Mouse (Mus musculus) heart, adult 11 months (tissue): ENCODE measurements around the gene Pspn.

Experiments used
- DNase-seq: peaks from one replicate; pipeline ENCODE4 v3.0.0; 2022

Pspn gene

DNA sequence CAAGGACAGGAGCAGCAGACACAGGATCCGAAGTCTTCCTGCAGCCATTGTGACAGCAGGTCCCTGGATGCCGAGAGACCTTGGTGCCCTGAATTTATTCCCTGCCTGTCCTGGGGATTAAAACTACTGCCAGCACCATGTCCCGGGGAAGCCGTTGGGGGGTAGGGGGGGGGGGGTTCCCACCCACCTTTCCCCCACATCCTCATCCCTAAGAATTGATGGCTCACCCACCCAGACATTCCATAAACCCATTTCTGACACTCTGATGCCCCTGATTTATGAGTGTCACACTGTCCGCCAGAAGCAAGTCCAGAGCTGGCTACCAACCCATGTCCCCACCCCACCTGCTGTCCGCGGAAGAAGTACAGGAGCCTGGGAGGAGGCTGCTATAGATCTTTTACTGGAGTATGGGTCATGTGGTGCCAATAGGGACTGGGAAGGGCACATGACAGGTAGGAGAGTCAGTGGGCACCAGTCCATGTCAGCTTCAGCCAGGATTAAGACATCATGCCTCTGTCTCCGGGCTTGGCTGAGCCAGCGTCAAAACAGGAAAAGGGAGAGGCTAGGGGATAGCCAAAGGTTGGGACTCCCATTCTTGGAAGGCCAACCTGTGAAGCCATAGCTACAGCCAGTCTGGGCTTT, at the start of gene Pspn:
Gene Pspn, minus strand, starts transcription at position 51 of the 642 bp plus-strand sequence.
- peak; percentile 90 for DNase-seq

DNA sequence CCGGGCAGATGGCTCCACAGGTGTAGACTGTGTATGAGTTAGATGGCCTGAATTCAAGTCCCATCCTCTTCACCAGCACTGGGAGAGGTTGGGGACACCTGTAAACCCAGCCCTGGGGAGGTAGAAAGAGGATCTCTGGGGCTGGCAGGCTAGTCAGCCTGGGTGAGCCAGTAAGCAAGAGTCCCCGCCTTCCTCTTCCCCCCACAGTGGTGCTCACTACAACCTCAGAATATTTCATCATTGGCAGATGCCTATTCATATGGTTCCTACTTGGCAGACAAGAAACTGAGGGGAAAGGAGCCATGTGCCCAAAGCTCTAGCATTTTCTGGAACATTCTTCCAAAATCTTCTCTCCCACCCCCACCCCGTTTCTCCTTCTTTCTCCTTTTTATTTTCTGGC, 49.0 kb upstream of the Pspn start:
- DNase-seq: no peak

DNA sequence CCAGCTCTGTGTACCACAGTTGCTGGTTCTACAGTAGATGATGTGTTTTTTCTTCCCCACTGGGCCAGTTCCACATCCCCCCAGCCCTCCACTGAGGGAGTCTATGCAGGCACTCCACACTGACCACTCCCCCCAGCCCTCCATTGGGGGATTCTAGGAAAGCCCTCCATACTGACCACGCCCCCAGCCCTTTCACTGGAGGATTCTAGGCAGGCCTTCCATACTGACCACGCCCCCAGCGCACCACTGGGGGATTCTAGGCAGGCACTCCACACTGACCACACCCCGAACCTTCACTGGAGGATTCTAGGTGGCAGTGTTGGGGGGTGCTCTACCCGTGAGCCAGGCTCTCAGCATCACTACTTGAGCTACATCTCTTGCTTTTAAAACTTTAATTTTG, 47.6 kb upstream of the Pspn start:
- DNase-seq: no peak

DNA sequence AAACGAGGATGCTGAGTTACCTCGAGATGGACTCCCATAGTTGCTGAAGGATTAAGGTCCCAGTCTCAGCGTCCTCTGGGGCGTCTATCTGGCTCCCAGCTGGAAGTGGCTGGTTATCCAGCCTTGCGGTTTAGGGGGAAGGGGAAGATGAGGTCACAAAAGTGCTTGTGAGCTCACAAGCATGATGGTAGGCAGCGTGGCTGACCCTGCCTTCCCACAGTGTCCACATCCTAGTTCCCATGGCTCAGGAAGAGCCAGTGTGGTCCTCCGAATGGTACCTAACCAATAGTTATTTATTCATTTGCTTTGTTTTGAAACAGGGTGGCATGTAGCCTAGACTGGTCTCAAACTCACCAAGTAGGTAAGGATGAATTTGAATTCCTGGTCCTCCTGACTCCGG, 41.7 kb upstream of the Pspn start, which contains the start of gene Slc25a41:
Gene Slc25a41, minus strand, starts transcription at position 101 of the 400 bp plus-strand sequence.
- no peak for DNase-seq

DNA sequence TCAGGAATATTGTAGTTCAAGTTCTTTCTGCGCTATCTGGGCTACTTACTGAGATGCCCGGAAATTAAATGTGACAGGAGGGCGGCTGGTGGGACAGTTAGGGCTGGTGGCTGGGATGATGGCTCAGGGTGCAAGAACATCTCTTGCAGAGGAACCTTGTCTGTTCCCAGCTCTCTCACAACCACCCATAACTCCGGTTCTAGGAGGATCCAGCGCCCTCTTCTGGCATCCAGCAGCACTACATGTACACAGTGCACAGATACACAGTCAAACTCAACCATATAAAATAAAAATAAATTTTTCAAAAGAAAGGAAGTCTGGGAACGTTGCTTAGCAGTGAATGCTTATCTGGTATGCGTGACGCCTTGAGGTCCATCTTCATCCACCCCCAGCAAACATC, 39.2 kb upstream of the Pspn start:
- DNase-seq: no peak

DNA sequence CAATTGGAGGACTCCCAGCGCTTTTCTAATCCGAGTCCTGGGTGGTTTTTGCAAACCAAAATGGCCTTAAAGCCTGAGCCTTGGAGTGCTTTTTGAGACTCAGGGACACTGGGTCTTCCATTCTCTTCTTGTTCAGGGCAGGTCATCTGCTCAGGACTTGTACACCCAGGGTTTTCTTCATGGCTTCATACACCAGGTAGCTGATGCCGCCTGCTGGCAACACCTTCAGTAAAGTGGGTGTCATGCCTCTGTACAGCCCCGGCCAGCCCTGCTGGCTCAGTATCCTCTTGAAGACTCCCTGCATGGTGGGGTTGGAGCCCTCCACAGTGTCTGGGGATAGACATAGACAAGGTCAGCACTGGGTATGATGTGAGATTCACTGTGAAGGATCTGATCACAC, 33.0 kb upstream of the Pspn start:
- DNase-seq: no peak

DNA sequence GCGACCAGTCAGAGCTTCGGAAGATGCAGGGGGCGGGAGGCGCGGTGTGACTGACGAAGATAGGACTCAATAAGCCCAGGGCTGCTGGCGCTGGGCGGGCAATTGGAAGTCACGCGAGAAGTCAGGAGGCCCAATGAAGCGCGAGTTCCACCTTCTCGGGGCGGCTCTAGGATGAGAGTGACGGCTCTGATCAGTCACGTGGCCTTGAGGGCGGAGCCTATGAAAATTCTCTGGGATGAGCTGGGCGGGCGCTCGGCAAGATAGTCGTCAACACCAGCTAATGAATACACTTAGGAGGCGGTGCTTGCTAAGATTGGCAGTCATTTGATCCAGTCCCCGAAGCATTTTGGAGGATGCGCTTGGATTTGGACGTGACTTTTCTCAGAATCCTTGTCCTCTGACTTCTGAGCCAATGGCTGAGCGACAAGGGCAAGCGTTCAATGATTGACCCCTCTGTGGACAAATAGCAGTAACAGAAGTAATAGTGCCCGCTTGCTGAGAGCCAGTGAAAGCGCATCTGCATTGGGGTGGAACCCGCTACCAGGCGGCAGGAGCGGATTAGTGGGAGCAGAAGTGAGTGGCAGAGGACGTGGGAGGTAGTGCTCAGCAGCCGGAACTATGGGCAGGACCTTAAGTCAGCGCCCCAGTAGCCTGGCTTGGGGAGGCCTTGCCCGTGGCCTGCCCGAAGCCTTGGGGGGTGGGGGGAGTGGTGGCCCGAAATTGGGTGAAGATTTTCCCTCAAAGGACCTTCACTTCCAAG, 32.0 kb upstream of the Pspn start:
- peak; percentile 100 for DNase-seq

DNA sequence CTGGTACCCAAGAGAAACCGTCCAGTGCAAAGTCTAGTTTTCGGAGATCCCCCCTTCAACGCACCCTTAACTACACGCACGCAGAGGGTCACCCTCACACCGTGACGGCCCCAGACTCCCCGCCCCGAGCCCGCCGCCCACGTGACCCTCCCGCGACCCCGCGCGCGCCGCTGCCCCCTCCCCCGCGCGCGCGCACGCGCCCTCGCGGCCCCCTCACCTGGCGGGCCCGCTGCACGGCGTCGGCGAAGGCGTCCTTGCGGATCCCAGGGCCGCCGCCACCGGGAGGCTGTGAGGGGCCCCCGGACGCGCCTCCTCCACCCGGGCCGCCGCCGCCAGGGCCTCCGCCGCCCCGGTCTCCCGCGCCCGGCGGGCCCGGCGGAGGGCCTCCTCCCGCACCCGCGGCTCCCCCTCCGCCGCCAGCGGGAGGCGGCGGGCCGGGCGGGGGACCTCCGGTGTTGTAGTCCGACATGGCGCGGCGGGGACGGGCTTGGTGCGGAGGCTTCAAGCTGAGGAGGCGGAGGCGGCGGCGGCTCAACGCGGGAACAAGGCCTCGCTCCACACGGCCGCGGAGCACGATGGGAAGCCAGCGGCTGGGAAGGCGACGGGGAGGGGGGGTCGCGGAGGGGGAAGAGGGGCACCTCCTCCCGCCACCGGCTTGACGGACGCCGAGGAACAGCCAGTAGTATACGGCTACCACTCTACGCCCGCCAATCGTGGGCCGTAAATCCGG, 31.3 kb upstream of the Pspn start, which contains the start of gene Khsrp:
Gene Khsrp, minus strand, starts transcription at position 592 of the 730 bp plus-strand sequence.
- DNase-seq: peak; percentile 96

DNA sequence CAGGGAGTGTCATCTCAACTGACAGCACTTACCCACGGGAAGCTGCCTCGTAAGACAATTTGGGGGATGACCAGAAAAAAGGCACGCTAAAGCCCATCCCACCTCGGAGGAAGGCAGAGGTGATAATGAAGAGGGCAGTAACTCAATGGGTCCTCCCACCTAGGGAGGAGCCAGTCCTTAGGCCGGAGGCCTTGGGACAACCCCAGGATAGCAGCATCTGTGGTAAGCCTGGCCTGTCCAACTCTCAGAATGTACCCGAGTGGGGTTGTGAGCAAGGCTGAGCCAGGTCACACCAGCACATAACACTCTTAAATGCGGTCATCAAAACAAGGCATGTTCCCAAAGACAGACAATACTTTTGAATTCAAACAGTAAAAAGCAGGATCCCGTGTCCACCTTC, 29.9 kb upstream of the Pspn start:
- DNase-seq: peak; percentile 94

DNA sequence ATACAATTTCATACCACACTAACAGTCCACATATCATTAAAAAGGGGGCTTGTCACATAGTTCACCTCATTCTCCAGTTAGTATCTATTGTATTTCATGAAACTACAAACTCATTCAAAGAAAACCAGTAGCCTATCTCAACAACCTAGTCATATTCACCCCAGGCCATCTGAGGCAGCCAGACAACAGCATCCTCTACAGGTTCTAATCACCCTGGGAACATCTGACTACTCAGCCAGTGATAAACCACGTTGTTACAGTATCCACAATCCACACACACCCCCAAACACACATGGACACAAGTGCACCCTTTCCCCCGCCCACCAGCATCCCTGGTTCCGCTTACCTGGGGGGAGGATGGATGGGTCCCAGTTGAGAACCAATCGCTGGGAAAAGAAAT, 27.7 kb upstream of the Pspn start:
- DNase-seq: no peak

DNA sequence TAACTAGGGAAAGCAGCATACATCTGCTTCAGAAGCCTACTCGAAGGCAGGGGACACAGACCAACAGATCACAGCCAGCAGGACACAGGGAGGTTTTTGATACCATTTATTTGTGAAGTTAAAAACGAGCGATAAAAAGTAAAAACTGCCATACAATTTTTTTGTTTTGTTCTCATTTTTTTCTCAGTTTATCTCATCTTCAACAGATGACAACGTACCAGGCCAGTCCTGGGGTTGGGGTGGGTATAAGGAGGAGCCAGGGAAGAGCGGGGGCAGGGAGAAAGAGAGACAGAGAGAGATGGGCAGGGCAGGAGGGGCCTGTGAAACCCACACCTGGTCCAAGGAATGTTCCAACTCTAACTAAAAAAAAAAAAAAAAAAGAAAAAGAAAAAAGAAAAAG, 21.1 kb upstream of the Pspn start:
- DNase-seq: no peak

DNA sequence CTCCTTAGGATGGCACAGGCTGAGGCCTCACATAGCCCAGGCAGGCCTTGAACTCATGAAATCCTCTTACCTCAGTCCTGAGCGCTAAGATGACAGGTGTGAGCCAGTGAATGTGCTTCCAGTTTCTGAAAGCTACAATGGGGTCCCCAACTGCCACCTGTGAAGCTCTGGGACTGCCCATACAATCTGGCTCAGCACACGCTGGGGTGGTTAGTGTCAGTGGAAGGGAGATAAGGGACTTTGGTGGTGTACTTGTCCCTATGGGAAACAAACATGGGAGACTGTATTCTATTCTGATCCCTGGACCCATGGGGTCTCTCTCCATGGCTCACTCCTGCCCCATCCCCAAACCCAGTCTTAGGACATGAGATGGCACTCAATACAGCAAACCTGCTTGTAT, 19.9 kb upstream of the Pspn start:
- no peak for DNase-seq

DNA sequence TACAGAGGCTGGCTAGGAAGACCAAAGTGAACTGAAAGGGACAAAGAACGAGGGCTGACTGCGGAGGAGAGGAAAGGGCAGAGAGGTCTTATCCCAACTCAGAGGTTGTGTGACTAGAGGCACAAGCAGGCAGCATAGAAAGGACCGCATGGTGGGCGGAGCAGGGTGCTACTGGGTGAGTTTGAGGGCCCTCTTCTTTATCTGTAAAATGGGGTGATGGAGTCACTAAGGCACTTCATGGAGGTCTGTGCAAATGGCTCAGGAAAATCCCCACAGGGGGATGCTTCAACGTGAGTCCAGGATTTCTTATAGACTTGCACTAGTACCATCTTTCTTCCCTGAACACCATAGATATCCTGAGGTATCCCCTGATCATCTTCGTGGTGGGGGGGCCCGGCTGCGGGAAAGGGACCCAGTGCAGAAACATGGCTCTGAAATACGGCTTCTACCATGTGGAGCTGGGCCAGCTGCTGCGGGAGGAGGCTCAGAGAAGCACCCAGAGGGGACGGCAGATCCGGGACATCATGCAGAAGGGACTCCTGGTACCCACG, 12.5 kb upstream of the Pspn start:
- peak; percentile 93 for DNase-seq

DNA sequence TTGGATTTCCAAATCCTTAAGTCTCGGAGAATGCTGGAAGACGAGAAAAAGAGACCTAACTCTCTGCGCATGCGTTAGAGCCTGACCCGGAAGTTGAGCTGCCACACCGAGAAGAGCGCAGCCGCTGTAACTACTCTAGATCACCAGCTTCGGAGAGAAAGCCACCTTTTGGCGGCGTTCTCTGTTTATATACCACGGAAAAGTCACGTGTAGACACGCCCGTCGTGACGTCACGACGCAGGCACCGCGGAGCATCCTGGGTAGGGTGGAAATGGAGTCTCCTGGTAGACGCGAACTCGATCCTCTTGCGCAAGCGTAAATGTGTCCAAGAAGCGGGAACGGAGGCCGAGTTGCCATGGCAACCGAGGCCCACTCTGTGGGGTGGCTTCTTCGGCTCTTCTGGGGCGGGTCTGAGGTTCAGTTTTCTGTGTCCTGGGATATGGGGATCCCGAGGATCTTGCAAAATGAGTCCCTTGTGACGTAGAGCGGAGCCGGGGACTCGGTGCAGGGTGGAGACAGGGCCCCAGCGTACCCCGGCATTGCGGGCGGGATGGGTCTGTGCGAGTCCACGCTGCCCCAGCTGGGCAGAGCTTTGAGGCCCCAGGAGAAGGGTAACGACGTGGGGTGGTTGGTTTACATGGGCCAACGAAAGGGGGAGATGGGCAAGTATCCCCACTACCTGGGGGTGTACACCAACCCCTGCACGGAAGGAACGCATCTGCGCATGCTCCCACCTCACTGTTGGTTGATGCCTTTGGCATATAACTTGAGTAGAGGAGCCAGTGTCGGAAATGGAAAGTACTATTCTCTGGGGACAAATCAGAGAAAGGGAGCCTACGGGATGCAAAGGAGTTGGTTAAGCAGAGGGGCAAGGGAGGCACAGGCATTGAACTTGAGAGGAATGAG, 11.7 kb upstream of the Pspn start, which contains the start of the genes Gtf2f1 and Gm17949:
Gene Gtf2f1, minus strand, starts transcription at position 53 of the 906 bp plus-strand sequence.
Gene Gm17949, plus strand, starts transcription at position 234 of the 906 bp plus-strand sequence.
- peak; percentile 100 for DNase-seq

DNA sequence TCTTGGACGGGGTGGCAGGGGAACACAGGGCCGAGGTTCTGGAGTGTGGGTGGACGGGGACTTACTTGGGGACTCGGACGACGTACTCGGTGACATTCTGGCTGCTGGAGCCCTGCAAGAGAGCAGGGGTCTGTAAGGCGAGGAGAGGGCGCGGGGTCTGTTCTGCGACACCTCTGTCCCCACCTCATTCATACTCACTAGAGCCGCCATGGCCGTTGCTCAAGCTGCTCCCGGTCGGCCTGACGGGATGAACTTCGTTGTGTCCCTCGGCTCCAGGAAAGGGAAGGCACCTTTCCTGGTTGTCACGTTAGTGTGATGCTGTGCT, 11.1 kb upstream of the Pspn start:
- DNase-seq: no peak

DNA sequence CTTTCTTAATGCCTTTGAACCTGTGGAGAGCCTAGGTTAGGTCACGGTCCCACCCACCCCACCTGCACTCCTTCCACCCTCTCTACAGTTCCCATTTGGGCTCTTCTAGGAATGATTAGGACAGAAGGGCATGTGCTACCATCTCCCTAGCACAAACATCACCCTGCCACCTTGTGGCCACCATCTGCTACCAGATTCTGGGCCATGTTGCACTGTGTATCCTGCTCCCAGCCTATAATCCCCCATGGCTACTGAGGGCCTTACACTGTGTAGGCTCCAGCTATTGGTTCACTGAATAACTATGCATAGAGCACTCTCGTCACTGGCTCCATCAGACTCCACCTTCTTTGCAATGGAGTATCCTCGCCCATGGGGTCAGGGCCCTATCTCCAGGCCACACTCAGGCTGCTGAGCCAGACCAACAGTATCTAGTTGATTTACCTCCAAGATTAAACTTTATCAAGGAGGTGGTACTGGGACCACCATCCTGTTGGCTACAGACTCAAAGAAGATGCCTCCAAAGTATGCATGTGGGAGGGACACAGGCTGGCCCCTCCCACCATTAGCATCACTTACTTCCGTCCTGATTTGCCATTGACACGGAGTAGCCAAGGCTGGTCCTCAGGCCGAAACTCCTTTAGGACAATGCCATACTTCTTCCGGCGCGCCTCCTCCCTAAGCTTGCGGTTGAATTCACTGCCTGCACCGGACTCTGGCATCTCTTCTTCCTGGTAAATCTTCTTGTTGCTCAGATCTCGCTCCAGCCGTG, 7.5 kb upstream of the Pspn start:
- DNase-seq: no peak

DNA sequence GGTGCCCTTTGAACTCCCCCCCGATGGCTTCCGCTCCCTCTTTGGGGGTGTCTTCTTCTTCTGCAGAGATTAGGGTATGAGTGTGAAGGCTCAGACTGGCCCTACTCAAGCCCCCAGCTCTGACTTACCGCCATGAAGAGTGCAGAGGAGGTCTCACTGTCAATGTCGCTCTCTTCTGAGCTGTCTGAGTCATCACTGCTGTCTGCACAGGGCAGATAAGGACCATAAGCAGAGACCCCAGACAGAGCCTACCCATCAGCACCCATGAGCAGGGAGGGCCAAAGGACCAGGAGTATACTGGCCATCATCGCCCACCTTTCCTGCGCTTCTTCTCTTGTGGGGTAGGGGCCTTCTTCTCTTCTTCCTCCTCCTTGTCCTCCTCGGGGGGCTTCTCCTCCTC, 4.2 kb upstream of the Pspn start:
- no peak for DNase-seq

DNA sequence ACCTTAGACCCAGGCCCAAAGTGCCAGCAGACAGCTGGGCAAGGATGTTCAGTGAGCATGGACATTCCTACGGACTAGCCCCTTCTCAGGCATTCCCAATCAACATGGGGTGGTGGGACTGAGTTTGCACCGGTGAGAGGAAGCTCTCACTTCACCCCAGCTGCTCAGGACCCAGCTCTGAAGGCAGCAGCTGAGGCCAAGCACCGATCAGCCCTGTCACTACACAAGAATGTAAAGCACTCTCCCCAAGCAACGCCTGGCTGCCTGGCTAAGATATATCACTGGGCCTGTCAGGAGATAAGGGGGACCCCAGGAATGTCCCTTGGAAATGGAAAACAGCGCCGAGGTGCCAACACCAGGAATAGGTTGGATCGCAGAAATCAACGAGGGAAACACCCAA, 1.4 kb upstream of the Pspn start:
- no peak for DNase-seq

DNA sequence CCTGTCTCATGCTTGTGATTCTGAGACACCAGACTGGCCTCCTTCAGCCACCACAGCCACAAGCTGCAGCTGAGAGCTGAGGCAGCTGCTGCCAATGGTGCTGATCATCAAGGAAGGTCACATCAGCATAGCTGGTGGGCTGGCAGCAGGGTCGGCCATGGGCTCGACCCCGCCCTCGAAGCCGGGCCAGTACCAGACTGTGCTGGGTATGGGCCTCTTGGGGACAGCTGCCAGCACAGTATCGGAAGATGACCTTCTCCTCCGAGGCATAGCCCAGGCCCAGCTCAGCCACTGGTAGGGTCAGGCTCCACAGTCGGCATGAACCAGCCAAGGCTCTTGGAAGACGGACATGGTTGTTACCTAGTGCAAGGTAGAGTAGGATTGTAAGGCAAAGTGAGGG, 404 bp downstream of the Pspn start:
- peak; percentile 87 for DNase-seq

DNA sequence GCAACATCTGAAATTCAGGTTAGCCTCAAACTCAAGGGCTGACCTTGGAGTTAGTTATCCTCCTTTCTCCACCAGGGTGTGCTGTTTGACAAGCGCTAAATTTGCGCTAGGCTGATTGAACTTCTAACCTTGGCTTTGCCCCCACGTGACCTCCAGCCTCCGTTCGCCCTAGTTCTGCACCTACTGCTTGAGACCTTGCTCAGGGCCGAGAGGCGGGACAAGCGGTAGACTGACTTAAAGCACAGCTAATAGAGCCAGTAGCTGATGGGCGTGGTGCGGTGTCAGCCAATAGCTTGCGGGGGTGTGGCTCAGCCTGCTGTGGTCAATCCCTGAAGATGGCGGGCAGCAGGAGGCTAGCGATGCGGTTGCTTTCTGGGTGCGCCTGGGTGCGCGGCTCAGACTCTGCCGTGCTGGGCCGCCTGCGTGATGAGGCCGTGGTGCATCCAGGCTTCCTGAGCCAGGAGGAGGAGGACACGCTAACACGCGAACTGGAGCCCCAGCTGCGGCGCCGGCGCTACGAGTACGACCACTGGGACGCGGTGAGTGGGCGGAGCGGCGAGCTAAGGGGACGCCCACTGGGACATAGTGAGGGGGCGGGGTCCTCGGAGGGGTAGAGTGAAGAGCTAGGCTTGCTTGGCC, 2.7 kb downstream of the Pspn start, which contains the start of gene Alkbh7:
Gene Alkbh7, plus strand, starts transcription at position 311 of the 639 bp plus-strand sequence.
- DNase-seq: peak; percentile 100

DNA sequence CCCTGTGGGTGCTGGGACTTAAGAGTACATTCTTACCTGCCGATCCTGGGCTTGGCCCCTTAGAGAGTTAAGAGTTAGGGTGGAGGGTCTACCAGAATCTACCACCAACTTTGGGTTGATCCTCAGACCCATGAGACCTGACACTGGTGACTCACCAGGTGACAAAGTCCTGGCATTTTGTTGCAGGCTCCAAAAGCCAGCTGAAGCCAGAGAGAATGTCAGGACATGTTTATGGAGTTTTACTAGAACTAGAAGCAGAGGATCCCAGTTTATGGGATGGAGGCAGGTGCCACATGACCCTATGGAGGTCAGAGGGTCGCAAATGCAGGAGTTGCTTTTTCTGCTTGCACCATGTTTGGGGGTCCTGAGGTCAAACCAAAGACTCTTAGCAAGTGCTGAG, 3.3 kb downstream of the Pspn start:
- no peak for DNase-seq
